Mouse (Mus musculus) CH12.LX (cell line): Measurements from ENCODE around the gene Samd7. TPM values are rescaled to one million over a fixed set of nuclear protein-coding genes. Genes with fewer than 3 reads are reported as not detected.
"Not testable (repeated sequence)": the region's sequence is repeated elsewhere in the genome, so short reads cannot be mapped to it uniquely, and the experiment has no call there.

Experiments
- DNase-seq: peaks from one replicate; pipeline ENCODE4 v3.0.0-alpha.2; 2013; ENCODE audit errors: extremely low read depth
- H3K27ac ChIP-seq: 2 replicates; pipeline ENCODE4 v1.5.1; 2012; ENCODE audit warnings: low read depth, mild to moderate bottlenecking, control low read depth, moderate library complexity; ENCODE audit not compliant: insufficient read depth
- H3K27me3 ChIP-seq: replicated peaks from 2 replicates; pipeline ENCODE3; 2012; ENCODE audit warnings: inconsistent platforms
- H3K36me3 ChIP-seq, 2 experiments: replicated peaks in 1 of 2; 2 replicates each; pipeline versions ENCODE3 to v1.6.1; 2012; ENCODE audit warnings: inconsistent platforms in 1 of 2, low read length in 1 of 2, mild to moderate bottlenecking in 1 of 2, mixed read lengths in 1 of 2, moderate library complexity in 1 of 2; ENCODE audit not compliant: control insufficient read depth in 1 of 2, insufficient read depth in 1 of 2
- H3K4me1 ChIP-seq, 2 experiments: 2 replicates each; pipeline ENCODE4 v1.6.1; 2012; ENCODE audit warnings: inconsistent platforms in 1 of 2, moderate library complexity in 1 of 2; ENCODE audit not compliant: insufficient read depth in 2 of 2, control insufficient read depth in 1 of 2
- H3K4me2 ChIP-seq: 2 replicates; pipeline ENCODE4 v1.6.1; 2012; ENCODE audit warnings: low read depth, mild to moderate bottlenecking, control low read depth; ENCODE audit not compliant: poor library complexity, insufficient read depth, severe bottlenecking
- H3K4me3 ChIP-seq, 3 experiments: fragments of 150-350 bp in 1 of 3; sonication (generic) in 1 of 3; replicated peaks in 1 of 3; 2 replicates each; pipeline versions ENCODE3 to v1.5.1; 2011 to 2012; ENCODE audit warnings: low read depth in 2 of 3, low read length in 2 of 3, mild to moderate bottlenecking in 2 of 3, moderate library complexity in 2 of 3, control low read depth in 1 of 3, improper control_type of control experiment in 1 of 3, inconsistent platforms in 1 of 3, mixed read lengths in 1 of 3; ENCODE audit not compliant: poor library complexity in 1 of 3
- H3K79me2 ChIP-seq: replicated peaks from 2 replicates; pipeline ENCODE4 v1.6.1; 2012; ENCODE audit warnings: mild to moderate bottlenecking, moderate library complexity; ENCODE audit not compliant: control insufficient read depth, poor library complexity, insufficient read depth, severe bottlenecking; ENCODE audit errors: extremely low read depth
- H3K9ac ChIP-seq: 2 replicates; pipeline ENCODE4 v1.6.1; 2012; ENCODE audit warnings: low read depth, mild to moderate bottlenecking, control low read depth, moderate library complexity; ENCODE audit not compliant: insufficient read depth
- H3K9me3 ChIP-seq: replicated peaks from 2 replicates; pipeline ENCODE3; 2012; ENCODE audit warnings: low read length, inconsistent platforms, mixed read lengths
- CHD2 ChIP-seq: IDR thresholded peaks from 2 replicates; pipeline ENCODE4 v1.6.1; 2011; ENCODE audit warnings: low read length, improper control_type of control experiment
- E2F4 ChIP-seq: IDR thresholded peaks from 2 replicates; pipeline ENCODE4 v1.6.1; 2011; ENCODE audit warnings: low read depth, low read length, improper control_type of control experiment; ENCODE audit not compliant: insufficient replicate concordance
- ELF1 ChIP-seq: IDR thresholded peaks from 2 replicates; pipeline ENCODE4 v1.6.1; 2014; ENCODE audit warnings: low read depth, mild to moderate bottlenecking, inconsistent platforms, low read length, improper control_type of control experiment
- EP300 ChIP-seq: IDR thresholded peaks from 2 replicates; pipeline ENCODE4 v1.6.1; 2011; ENCODE audit warnings: low read length, improper control_type of control experiment
- GABPA ChIP-seq: IDR thresholded peaks from 2 replicates; pipeline ENCODE4 v1.6.1; 2012; ENCODE audit warnings: low read depth, low read length, improper control_type of control experiment, inconsistent platforms; ENCODE audit not compliant: insufficient replicate concordance
- JUN ChIP-seq: IDR thresholded peaks from 2 replicates; pipeline ENCODE4 v1.6.1; 2011; ENCODE audit warnings: low read depth, mild to moderate bottlenecking, low read length, improper control_type of control experiment, moderate library complexity; ENCODE audit not compliant: insufficient read depth
- MAX ChIP-seq: IDR thresholded peaks from 2 replicates; pipeline ENCODE4 v1.6.1; 2011; ENCODE audit warnings: low read length, improper control_type of control experiment
- MEF2A ChIP-seq: IDR thresholded peaks from 2 replicates; pipeline ENCODE4 v1.6.1; 2014; ENCODE audit warnings: low read depth, mild to moderate bottlenecking, inconsistent platforms, low read length, improper control_type of control experiment, borderline replicate concordance
- MXI1 ChIP-seq: IDR thresholded peaks from 2 replicates; pipeline ENCODE4 v1.6.1; 2011; ENCODE audit warnings: mild to moderate bottlenecking, low read depth, low read length, improper control_type of control experiment
- POLR2AphosphoS2 ChIP-seq: IDR thresholded peaks from 2 replicates; pipeline ENCODE4 v1.6.1; 2011; ENCODE audit warnings: low read depth, low read length, improper control_type of control experiment
- RCOR1 ChIP-seq: conservative IDR thresholded peaks from 2 replicates; pipeline ENCODE4 v1.6.1; 2012; ENCODE audit warnings: low read depth, mild to moderate bottlenecking, inconsistent platforms, low read length, improper control_type of control experiment
- SIN3A ChIP-seq: IDR thresholded peaks from 2 replicates; pipeline ENCODE4 v1.6.1; 2012; ENCODE audit warnings: low read length, improper control_type of control experiment, inconsistent platforms
- TBP ChIP-seq: conservative IDR thresholded peaks from 2 replicates; pipeline ENCODE4 v1.6.1; 2011; ENCODE audit warnings: low read depth, low read length, improper control_type of control experiment
- ZC3H11A ChIP-seq: IDR thresholded peaks from 2 replicates; pipeline ENCODE4 v1.6.1; 2012; ENCODE audit warnings: low read depth, mild to moderate bottlenecking, inconsistent platforms, low read length, improper control_type of control experiment
- ZKSCAN1 ChIP-seq: IDR thresholded peaks from 2 replicates; pipeline ENCODE4 v1.6.1; 2012; ENCODE audit warnings: low read depth, inconsistent platforms, low read length, improper control_type of control experiment, borderline replicate concordance
- dilution Hi-C: fragments of 300-500 bp; cut with MboI; formaldehyde crosslinking; loops from 2 replicates; pipeline ENCODE4 v1.14.3; 2020; ENCODE audit warnings: low sequenced_read_pairs; ENCODE audit not compliant: extremely low pct_unique_long_range_greater_than_20kb, extremely low pct_ligation_motif_present
- in situ Hi-C: fragments of 300-500 bp; cut with MboI; formaldehyde crosslinking; loops from 3 replicates; pipeline ENCODE4 v1.14.3; 2019; ENCODE audit warnings: low sequenced_read_pairs, low pct_ligation_motif_present, low pct_unique_long_range_greater_than_20kb, mixed read lengths
- polyA plus RNA-seq: library from polyadenylated mRNA; unstranded; fragments of >175 nt; gene quantifications from 2 replicates; pipeline ENCODE4 v1.2.1, GENCODE M21; 2012; ENCODE audit warnings: low read depth; ENCODE audit not compliant: insufficient read length
- total RNA-seq, 2 experiments: library from RNA; depleted of rRNA; stranded (reverse); fragments of 300-350 nt in 1 of 2; fragments of >200 nt in 1 of 2; gene quantifications; 2 replicates each; pipeline ENCODE4 v1.2.3; 2012 to 2014

Gene Samd7
- total and polyA plus RNA-seq, 3 experiments, result not detected

GRCm38 (mm10) chr3:30697891-30698290 is 48.2 kb upstream of the Samd7 start:
- Histone ChIP-seq H3K27ac (no peak overlapping the region), H3K36me3 (no peaks in the 10 kb centered on the region), H3K4me3 (no peak overlapping the region), H3K4me2 (no peak overlapping the region), H3K9me3 (peaks cover 3% of the 10 kb centered on the region), H3K79me2 (no peaks in the 10 kb centered on the region), H3K9ac (no peak overlapping the region), H3K4me1 (peaks cover 3 to 5% of the 10 kb centered on the region in 2 experiments; a peak in 2 of 4 replicates), H3K27me3 (no peaks in the 10 kb centered on the region)
- in situ Hi-C loops, result no loop called here
- dilution Hi-C loops, result no loop called here
- no peak for TF ChIP-seq POLR2AphosphoS2
- no peak for TF ChIP-seq ZC3H11A
- TF ChIP-seq ELF1, result no peak
- no peak for TF ChIP-seq RCOR1
- TF ChIP-seq JUN, result no peak
- TF ChIP-seq MAX, result no peak
- no peak for TF ChIP-seq EP300
- TF ChIP-seq TBP, result no peak
- no peak for TF ChIP-seq GABPA
- no peak for TF ChIP-seq SIN3A
- TF ChIP-seq CHD2, result no peak
- TF ChIP-seq MEF2A, result no peak
- no peak for TF ChIP-seq ZKSCAN1
- TF ChIP-seq MXI1, result no peak
- TF ChIP-seq E2F4, result no peak
- no peak for DNase-seq

- H3K79me2 ChIP-seq, DNase-seq, H3K36me3 ChIP-seq, H3K9me3 ChIP-seq, H3K27ac ChIP-seq, H3K4me3 ChIP-seq, H3K27me3 ChIP-seq, H3K9ac ChIP-seq, dilution Hi-C loops, in situ Hi-C loops, H3K4me1 ChIP-seq, H3K4me2 ChIP-seq: not testable (repeated sequence)
Observed at GRCm38 (mm10) chr3:30699711-30700505, 46.2 kb upstream of the Samd7 start, which contains the start of gene Lrrc31. Lrrc31 (minus strand) TSS chr3:30699843.
